Mouse (Mus musculus) CH12.LX (cell line): ENCODE measurements around the gene Galc.

ENCODE experiments used
- CTCF ChIP-seq, 2 experiments: IDR thresholded peaks in 1 of 2; conservative IDR thresholded peaks in 1 of 2; 2 replicates each; pipeline ENCODE4 v1.5.1; 2011 to 2012; ENCODE audit warnings: low read depth in 2 of 2, low read length in 2 of 2, improper control_type of control experiment in 1 of 2, inconsistent platforms in 1 of 2, mild to moderate bottlenecking in 1 of 2, moderate library complexity in 1 of 2
- E2F4 ChIP-seq: IDR thresholded peaks from 2 replicates; pipeline ENCODE4 v1.6.1; 2011; ENCODE audit warnings: low read depth, low read length, improper control_type of control experiment; ENCODE audit not compliant: insufficient replicate concordance
- HCFC1 ChIP-seq: IDR thresholded peaks from 2 replicates; pipeline ENCODE4 v1.6.1; 2012; ENCODE audit warnings: low read depth, mild to moderate bottlenecking, inconsistent platforms, low read length, improper control_type of control experiment
- MAZ ChIP-seq: IDR thresholded peaks from 2 replicates; pipeline ENCODE4 v1.6.1; 2012; ENCODE audit warnings: low read depth, mild to moderate bottlenecking, inconsistent platforms, low read length, improper control_type of control experiment, moderate library complexity
- PAX5 ChIP-seq: IDR thresholded peaks from 2 replicates; pipeline ENCODE4 v1.6.1; 2012; ENCODE audit warnings: low read length, inconsistent platforms, mixed read lengths
- POLR2A ChIP-seq: IDR thresholded peaks from 2 replicates; pipeline ENCODE4 v1.6.1; 2011; ENCODE audit warnings: low read depth, mild to moderate bottlenecking, improper control_type of control experiment, low read length
- RAD21 ChIP-seq: IDR thresholded peaks from 2 replicates; pipeline ENCODE4 v1.6.1; 2011; ENCODE audit warnings: low read depth, mild to moderate bottlenecking, low read length, improper control_type of control experiment, moderate library complexity
- TBP ChIP-seq: conservative IDR thresholded peaks from 2 replicates; pipeline ENCODE4 v1.6.1; 2011; ENCODE audit warnings: low read depth, low read length, improper control_type of control experiment

DNA sequence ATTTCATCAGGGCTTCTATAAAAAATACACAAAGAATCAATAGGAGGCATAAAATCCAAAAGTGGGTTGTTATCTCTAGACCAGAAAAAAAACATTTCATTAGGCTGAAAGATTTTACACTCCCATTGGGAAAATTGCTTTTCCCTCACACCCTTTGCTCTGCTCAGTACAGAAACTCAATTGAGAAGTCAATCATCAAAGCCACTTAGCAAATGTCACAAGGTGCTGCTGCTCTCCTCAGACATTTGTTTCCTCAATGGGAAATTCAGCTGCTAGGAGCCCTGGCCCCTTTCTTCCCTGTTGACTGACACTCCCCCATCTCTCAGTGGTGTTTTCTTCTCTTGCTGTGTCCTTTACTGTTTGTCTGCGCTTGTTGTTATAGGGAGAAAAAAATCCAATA is 79.8 kb downstream of the Galc start:
- TF ChIP-seq CTCF (conservative IDR thresholded peaks at IDR 0.05 in 1 of 2, IDR thresholded peaks at IDR 0.05 in 1 of 2; ENCODE audit: low read depth in 2 of 2, low read length in 2 of 2): no peak
- no peak for TF ChIP-seq E2F4
- TF ChIP-seq PAX5: no peak
- no peak for TF ChIP-seq HCFC1
- no peak for TF ChIP-seq POLR2A
- no peak for TF ChIP-seq MAZ
- no peak for TF ChIP-seq RAD21
- no peak for TF ChIP-seq TBP
